Mouse (Mus musculus) E14TG2a.4 (cell line): ENCODE data around the gene Slc50a1.

Experiments
- CTCF ChIP-seq: conservative IDR thresholded peaks from 2 replicates; pipeline ENCODE4 v1.5.1; 2014; ENCODE audit warnings: low read length
- NANOG ChIP-seq: IDR thresholded peaks from 2 replicates; pipeline ENCODE4 v1.6.1; 2014; ENCODE audit warnings: borderline replicate concordance, low read length, mixed read lengths
- POU5F1 ChIP-seq: IDR thresholded peaks from 2 replicates; pipeline ENCODE4 v1.6.1; 2014; ENCODE audit warnings: low read length, borderline replicate concordance

GRCm38 (mm10) chr3:89300071-89300470 is 29.7 kb upstream of the Slc50a1 start:
- TF ChIP-seq CTCF (no peak), NANOG (no peak), POU5F1 (no peak)
